20 mouse cellular contexts compared by ENCODE assay signal in genomic region chr5:87482160-87482559, GRCm38 (mm10). TPM values are rescaled to one million over a fixed set of nuclear protein-coding genes. Genes with fewer than 3 reads are reported as not detected.
DNase-seq lines count a peak whose midpoint lies in the region; ATAC-seq lines count a peak whose summit lies in the region.
"Had no signal": no experiment of that assay in that cellular context is flagged by ENCODE, and none has a peak within 500 bp of the region (broad histone marks: within the 10 kb centered on the region; RNA-seq: fewer than 3 reads in every experiment).

Gene Ugt2a2 (minus strand): TSS chr5:87482260.

- WGBS in embryonic facial prominence, embryonic 15.5 days, result 69% methylated on average over 5 of the region's 5 CpGs
- WGBS in embryonic facial prominence, embryonic 10.5 days, result 84% methylated on average over 5 of the region's 5 CpGs

- H3K27me3 ChIP-seq in embryonic facial prominence, embryonic 15.5 days, result no peaks in the 10 kb centered on the region
- H3K27me3 ChIP-seq in embryonic facial prominence, embryonic 10.5 days (replicated peaks; ENCODE audit: low read depth, poor library complexity, severe bottlenecking), result no peaks in the 10 kb centered on the region
- H3K27me3 ChIP-seq: CH12.LX had no signal

- no peak within 1 kb of the TSS for H3K4me2 ChIP-seq in embryonic facial prominence, embryonic 15.5 days (replicated peaks)

- no peaks in the 10 kb centered on the region for H3K36me3 ChIP-seq in embryonic facial prominence, embryonic 15.5 days
- no peaks in the 10 kb centered on the region for H3K36me3 ChIP-seq in embryonic facial prominence, embryonic 10.5 days (replicated peaks)
- H3K36me3 ChIP-seq: G1E had no signal

- H3K4me1 ChIP-seq in embryonic facial prominence, embryonic 15.5 days, result no peaks in the 10 kb centered on the region
- H3K4me1 ChIP-seq in embryonic facial prominence, embryonic 10.5 days, result no peaks in the 10 kb centered on the region

- no peak within 1 kb of the TSS for H3K27ac ChIP-seq in embryonic facial prominence, embryonic 15.5 days (replicated peaks)
- H3K27ac ChIP-seq in embryonic facial prominence, embryonic 10.5 days (replicated peaks), result no peak within 1 kb of the TSS

- no peak for ATAC-seq in embryonic facial prominence, embryonic 15.5 days (ENCODE audit: insufficient number of reproducible peaks, low FRiP score, low TSS enrichment, low read depth)
- ATAC-seq: activated CD4-positive, CD25-positive, alpha-beta regulatory T cell, adult 4 months; CD4-positive, CD25-positive, alpha-beta regulatory T cell, adult 4 months; Patski had no signal

- H3K4me3 ChIP-seq in embryonic facial prominence, embryonic 15.5 days (replicated peaks), result no peak within 1 kb of the TSS
- no peak within 1 kb of the TSS for H3K4me3 ChIP-seq in embryonic facial prominence, embryonic 10.5 days

- H3K9me3 ChIP-seq in embryonic facial prominence, embryonic 15.5 days (replicated peaks), result no peaks in the 10 kb centered on the region
- no peaks in the 10 kb centered on the region for H3K9me3 ChIP-seq in embryonic facial prominence, embryonic 10.5 days
- H3K9me3 ChIP-seq: G1E had no signal

- no peak for DNase-seq in embryonic facial prominence, embryonic 10.5 days (ENCODE audit: low spot score)
- DNase-seq: adrenal gland, adult 2 months; adrenal gland, adult 8-10 months; adrenal gland, postnatal 10 days; adrenal gland, postnatal 14 days; adrenal gland, postnatal 25 days; adrenal gland, postnatal 36 days; B cell, adult 2 months; cerebellum, adult 11 months; cerebellum, adult 11-12 months; cerebellum, adult 18-20 months; cerebellum, adult 2 months had no signal

- H3K9ac ChIP-seq in embryonic facial prominence, embryonic 15.5 days, result no peak within 1 kb of the TSS

RNA-seq across cellular contexts. Expression of gene Ugt2a2, which starts in this region (rescaled TPM):
- polyA plus RNA-seq in embryonic facial prominence, embryonic 15.5 days (2015; fragmentation: Nextera tagmentation; extraction: Ambion mirVana), result 7.0 and 17.8 TPM in 2 replicates
- polyA plus RNA-seq in embryonic facial prominence, embryonic 10.5 days (2016; fragmentation: Nextera tagmentation; extraction: Ambion mirVana), result 0.10 TPM in 1 of 2 replicates, not detected in the other
- polyA plus RNA-seq: activated CD4-positive, CD25-positive, alpha-beta regulatory T cell, adult 4 months; adrenal gland, adult 2 months; brain, embryonic 14.5 days; C2C12; CD4-positive, CD25-positive, alpha-beta regulatory T cell, adult 4 months; cerebellum, adult 2 months; G1E; Patski had no signal
